Mouse (Mus musculus): ENCODE measurements around the gene Cxcl13. TPM values are rescaled to one million over a fixed set of nuclear protein-coding genes. Genes with fewer than 3 reads are reported as not detected.

The Cxcl13 gene
- total and polyA plus RNA-seq, 3 experiments, result not detected

DNA sequence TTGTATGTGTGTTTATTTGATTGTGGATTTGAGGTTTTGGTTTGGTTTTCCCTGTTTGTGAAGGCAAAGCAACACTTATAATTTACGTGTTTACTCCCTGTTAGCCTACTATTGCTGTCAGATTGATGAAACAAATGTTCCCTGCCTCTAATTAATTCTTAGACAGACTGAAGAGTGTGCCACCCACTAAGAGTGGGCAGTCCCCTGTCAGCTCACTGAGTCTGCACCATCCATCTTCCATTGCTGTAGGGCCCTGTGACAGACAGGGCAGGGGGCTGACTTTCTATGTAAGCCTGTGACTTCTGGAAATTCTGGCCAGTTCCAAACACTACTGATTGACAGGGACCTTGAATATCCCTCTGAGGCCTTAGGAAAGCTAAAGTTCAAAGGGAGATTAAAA is 19.5 kb downstream of the Cxcl13 start:
- no peak for TF ChIP-seq SIN3A (IDR thresholded peaks at IDR 0.05; ENCODE audit: low read length)
- TF ChIP-seq USF2 (IDR thresholded peaks at IDR 0.05; ENCODE audit: borderline replicate concordance in 1 of 2, insufficient read depth in 1 of 2, low read depth in 1 of 2, low read length in 2 of 2), result no peak
- no peak for TF ChIP-seq TBP (IDR thresholded peaks at IDR 0.05; ENCODE audit: low read depth, low read length)
- no peak for TF ChIP-seq CHD2 (IDR thresholded peaks at IDR 0.05; ENCODE audit: low read length)
- TF ChIP-seq CHD1 (IDR thresholded peaks at IDR 0.05; ENCODE audit: low read depth, low read length), result no peak
- TF ChIP-seq MXI1 (IDR thresholded peaks at IDR 0.05; ENCODE audit: low read depth, low read length), result no peak
- no peak for TF ChIP-seq JUND (IDR thresholded peaks at IDR 0.05; ENCODE audit: low read depth, low read length)
- no peaks in the 10 kb centered on the region for H3K9me3 ChIP-seq (replicated peaks; ENCODE audit: insufficient read depth, low read length)
- H3K79me2 ChIP-seq (ENCODE audit: control insufficient read depth, insufficient read depth, low read length, poor library complexity), result no peaks in the 10 kb centered on the region
- H3K27ac ChIP-seq (ENCODE audit: control insufficient read depth, low read depth, low read length), result no peak overlapping the region
- no peak overlapping the region for H3K9ac ChIP-seq (ENCODE audit: control insufficient read depth, low read depth, low read length, poor library complexity, severe bottlenecking)
- no peaks in the 10 kb centered on the region for H3K27me3 ChIP-seq (ENCODE audit: control insufficient read depth in 1 of 2, insufficient read depth in 2 of 2, low read length in 2 of 2)
- DNase-seq (ENCODE audit: low read depth, low spot score), result no peak
- H3K4me1 ChIP-seq (ENCODE audit: control insufficient read depth in 1 of 2, insufficient read depth in 2 of 2, low read length in 2 of 2), result no peaks in the 10 kb centered on the region
- H3K4me3 ChIP-seq (ENCODE audit: control insufficient read depth in 1 of 2, insufficient read depth in 1 of 2, low read depth in 2 of 2, low read length in 2 of 2), result no peak overlapping the region
- no peaks in the 10 kb centered on the region for H3K36me3 ChIP-seq (ENCODE audit: control insufficient read depth in 1 of 2, insufficient read depth in 2 of 2, low read length in 2 of 2)

DNA sequence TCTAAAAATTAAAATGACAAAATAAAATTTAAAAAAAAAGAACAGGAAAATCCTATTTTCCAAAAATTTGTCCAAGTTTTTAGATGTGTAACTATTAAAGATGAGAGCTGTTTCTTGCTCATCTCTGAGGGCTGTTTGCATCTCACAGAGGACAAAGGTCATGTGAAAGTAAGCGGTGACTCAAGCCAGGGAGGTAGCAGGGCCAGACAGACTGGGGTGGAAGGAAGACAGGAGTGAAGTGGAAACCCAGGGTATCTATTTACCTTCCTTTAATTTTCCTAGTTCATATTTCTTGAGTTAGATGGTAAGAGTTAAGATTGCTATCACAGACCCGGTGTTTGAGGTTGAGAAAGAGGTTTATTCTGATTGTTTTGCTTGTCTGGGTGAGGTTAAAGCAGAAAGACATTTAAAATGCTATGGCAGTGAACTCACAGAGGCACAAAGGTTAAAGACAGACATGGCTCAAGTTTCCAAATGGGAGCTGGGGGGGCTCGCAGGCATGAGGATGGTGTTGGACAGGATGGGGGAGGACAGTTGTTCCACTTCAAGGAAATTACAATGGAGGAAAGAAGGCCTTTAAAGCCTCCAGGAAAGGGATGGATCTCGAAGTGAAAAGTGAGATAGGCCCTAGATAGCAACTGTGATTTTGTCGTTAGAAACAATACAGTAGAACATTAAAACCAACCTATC is 27.2 kb downstream of the Cxcl13 start:
- Histone ChIP-seq H3K9ac (ENCODE audit: control insufficient read depth, low read depth, low read length, poor library complexity, severe bottlenecking) (no peak overlapping the region), H3K27me3 (ENCODE audit: control insufficient read depth in 1 of 2, insufficient read depth in 2 of 2, low read length in 2 of 2) (no peaks in the 10 kb centered on the region), H3K79me2 (ENCODE audit: control insufficient read depth, insufficient read depth, low read length, poor library complexity) (no peaks in the 10 kb centered on the region), H3K36me3 (ENCODE audit: control insufficient read depth in 1 of 2, insufficient read depth in 2 of 2, low read length in 2 of 2) (no peaks in the 10 kb centered on the region), H3K4me3 (ENCODE audit: control insufficient read depth in 1 of 2, insufficient read depth in 1 of 2, low read depth in 2 of 2, low read length in 2 of 2) (no peak overlapping the region), H3K4me1 (ENCODE audit: control insufficient read depth in 1 of 2, insufficient read depth in 2 of 2, low read length in 2 of 2) (no peaks in the 10 kb centered on the region), H3K27ac (ENCODE audit: control insufficient read depth, low read depth, low read length) (no peak overlapping the region), H3K9me3 (replicated peaks; ENCODE audit: insufficient read depth, low read length) (no peaks in the 10 kb centered on the region)
- no peak for DNase-seq (ENCODE audit: low read depth, low spot score)
- TF ChIP-seq E2F4 (IDR thresholded peaks at IDR 0.05; ENCODE audit: borderline replicate concordance, low read depth, low read length) (no peak), MYC (IDR thresholded peaks at IDR 0.05; ENCODE audit: low read depth, low read length) (no peak), HCFC1 (IDR thresholded peaks at IDR 0.05; ENCODE audit: low read depth, low read length) (no peak), ETS1 (IDR thresholded peaks at IDR 0.05; ENCODE audit: low read depth, low read length) (no peak), USF1 (IDR thresholded peaks at IDR 0.05; ENCODE audit: low read depth, low read length) (no peak), JUND (IDR thresholded peaks at IDR 0.05; ENCODE audit: low read depth, low read length) (no peak), TAL1 (IDR thresholded peaks at IDR 0.05; ENCODE audit: low read length) (no peak), GABPA (IDR thresholded peaks at IDR 0.05; ENCODE audit: low read depth, low read length) (no peak), MYB (IDR thresholded peaks at IDR 0.05; ENCODE audit: low read depth, low read length) (no peak), CHD2 (IDR thresholded peaks at IDR 0.05; ENCODE audit: low read length) (no peak), SMC3 (IDR thresholded peaks at IDR 0.05; ENCODE audit: low read depth, low read length) (no peak), UBTF (IDR thresholded peaks at IDR 0.05; ENCODE audit: borderline replicate concordance, insufficient read depth, low read depth, low read length) (no peak), ZMIZ1 (IDR thresholded peaks at IDR 0.05; ENCODE audit: low read depth, low read length) (no peak)

Data from MEL (cell line).